Mouse (Mus musculus): ENCODE measurements around the gene Nfasc. TPM values are rescaled to one million over a fixed set of nuclear protein-coding genes. Genes with fewer than 3 reads are reported as not detected.

Gene Nfasc
- total RNA-seq, 2 experiments from 2014 or later, result not detected

- ATAC-seq (replicated peaks; ENCODE audit: low FRiP score, poor library complexity, severe bottlenecking), result no peak
These were observed 5.4 kb downstream of the Nfasc start for GRCm38 (mm10) chr1:132736171-132736570.

GRCm38 (mm10) chr1:132733873-132734447 is 7.6 kb downstream of the Nfasc start:
- no peak for ATAC-seq (replicated peaks; ENCODE audit: low FRiP score, poor library complexity, severe bottlenecking)

GRCm38 (mm10) chr1:132732307-132732706 is 9.3 kb downstream of the Nfasc start:
- no peak for ATAC-seq (replicated peaks; ENCODE audit: low FRiP score, poor library complexity, severe bottlenecking)

- ATAC-seq (replicated peaks; ENCODE audit: low FRiP score, poor library complexity, severe bottlenecking), result no peak
These were observed 14.0 kb downstream of the Nfasc start for GRCm38 (mm10) chr1:132727548-132727947.

GRCm38 (mm10) chr1:132722362-132722761 is 19.2 kb downstream of the Nfasc start:
- ATAC-seq (replicated peaks; ENCODE audit: low FRiP score, poor library complexity, severe bottlenecking), result no peak

- ATAC-seq (replicated peaks; ENCODE audit: low FRiP score, poor library complexity, severe bottlenecking), result no peak
These were observed 20.3 kb downstream of the Nfasc start for GRCm38 (mm10) chr1:132721266-132721665.

- ATAC-seq (replicated peaks; ENCODE audit: low FRiP score, poor library complexity, severe bottlenecking), result no peak
These were observed 23.4 kb downstream of the Nfasc start for GRCm38 (mm10) chr1:132718225-132718624.

- no peak for ATAC-seq (replicated peaks; ENCODE audit: low FRiP score, poor library complexity, severe bottlenecking)
These were observed 26.6 kb downstream of the Nfasc start for GRCm38 (mm10) chr1:132715044-132715443.

GRCm38 (mm10) chr1:132709419-132709818 is 32.2 kb downstream of the Nfasc start:
- ATAC-seq (replicated peaks; ENCODE audit: low FRiP score, poor library complexity, severe bottlenecking), result no peak

- ATAC-seq (replicated peaks; ENCODE audit: low FRiP score, poor library complexity, severe bottlenecking), result no peak
These were observed 34.3 kb downstream of the Nfasc start for GRCm38 (mm10) chr1:132707301-132707700.

GRCm38 (mm10) chr1:132703467-132703866 is 38.1 kb downstream of the Nfasc start:
- no peak for ATAC-seq (replicated peaks; ENCODE audit: low FRiP score, poor library complexity, severe bottlenecking)

GRCm38 (mm10) chr1:132696926-132697325 is 44.7 kb downstream of the Nfasc start:
- ATAC-seq (replicated peaks; ENCODE audit: low FRiP score, poor library complexity, severe bottlenecking), result no peak

- ATAC-seq (replicated peaks; ENCODE audit: low FRiP score, poor library complexity, severe bottlenecking), result no peak
These were observed 45.4 kb downstream of the Nfasc start for GRCm38 (mm10) chr1:132696232-132696631.

GRCm38 (mm10) chr1:132694007-132694406 is 47.6 kb downstream of the Nfasc start:
- no peak for ATAC-seq (replicated peaks; ENCODE audit: low FRiP score, poor library complexity, severe bottlenecking)

- no peak for ATAC-seq (replicated peaks; ENCODE audit: low FRiP score, poor library complexity, severe bottlenecking)
These were observed 52.4 kb downstream of the Nfasc start for GRCm38 (mm10) chr1:132689181-132689580.

- no peak for ATAC-seq (replicated peaks; ENCODE audit: low FRiP score, poor library complexity, severe bottlenecking)
These were observed 62.7 kb downstream of the Nfasc start for GRCm38 (mm10) chr1:132678935-132679334.

GRCm38 (mm10) chr1:132678076-132678475 is 63.5 kb downstream of the Nfasc start:
- no peak for ATAC-seq (replicated peaks; ENCODE audit: low FRiP score, poor library complexity, severe bottlenecking)

GRCm38 (mm10) chr1:132672704-132673103 is 68.9 kb downstream of the Nfasc start:
- ATAC-seq (replicated peaks; ENCODE audit: low FRiP score, poor library complexity, severe bottlenecking), result no peak

GRCm38 (mm10) chr1:132669200-132669599 is 72.4 kb downstream of the Nfasc start:
- no peak for ATAC-seq (replicated peaks; ENCODE audit: low FRiP score, poor library complexity, severe bottlenecking)

GRCm38 (mm10) chr1:132660354-132660753 is 81.2 kb downstream of the Nfasc start:
- ATAC-seq (replicated peaks; ENCODE audit: low FRiP score, poor library complexity, severe bottlenecking), result no peak

GRCm38 (mm10) chr1:132659604-132660003 is 82.0 kb downstream of the Nfasc start:
- ATAC-seq (replicated peaks; ENCODE audit: low FRiP score, poor library complexity, severe bottlenecking), result no peak

GRCm38 (mm10) chr1:132655611-132656010 is 86.0 kb downstream of the Nfasc start:
- ATAC-seq (replicated peaks; ENCODE audit: low FRiP score, poor library complexity, severe bottlenecking), result no peak

Measured in erythroblast, adult 5-6 weeks (primary cell).